Mouse (Mus musculus) kidney, adult 8-10 months (tissue): Measurements from ENCODE around the gene Tnks2.
A peak's percentile ranks its signal among the peaks of the same experiment; 100 is the strongest.

Experiments
- DNase-seq, 2 experiments: peaks; one replicate each; pipeline ENCODE4 v3.0.0; 2022

Tnks2 gene

GRCm38 (mm10) chr19:36897778-36898177, 63.7 kb downstream of the Tnks2 start:
- no peak for DNase-seq

- DNase-seq, result no peak
Measured at GRCm38 (mm10) chr19:36903377-36903776, 69.3 kb downstream of the Tnks2 start.

GRCm38 (mm10) chr19:36904211-36905007, 70.4 kb downstream of the Tnks2 start:
- no peak for DNase-seq

GRCm38 (mm10) chr19:36909150-36909549, 75.1 kb downstream of the Tnks2 start:
- no peak for DNase-seq

GRCm38 (mm10) chr19:36909676-36910292, 75.8 kb downstream of the Tnks2 start:
- peak in 1 of 2 experiments; percentile 64 for DNase-seq

GRCm38 (mm10) chr19:36910424-36911045, 76.5 kb downstream of the Tnks2 start:
- no peak for DNase-seq

GRCm38 (mm10) chr19:36913064-36913463, 79.0 kb downstream of the Tnks2 start:
- no peak for DNase-seq

- no peak for DNase-seq
Measured at GRCm38 (mm10) chr19:36916206-36916605, 82.2 kb downstream of the Tnks2 start.

- no peak for DNase-seq
Measured at GRCm38 (mm10) chr19:36916876-36917389, 82.9 kb downstream of the Tnks2 start.

GRCm38 (mm10) chr19:36918441-36919301, 84.6 kb downstream of the Tnks2 start:
- DNase-seq, result peak; percentile 61 to 74

- no peak for DNase-seq
Measured at GRCm38 (mm10) chr19:36919466-36919865, 85.4 kb downstream of the Tnks2 start, which contains the start of gene Fgfbp3. Fgfbp3 (minus strand) TSS chr19:36919615.

GRCm38 (mm10) chr19:36922015-36922414, 88.0 kb downstream of the Tnks2 start:
- peak in 1 of 2 experiments; percentile 20 for DNase-seq

GRCm38 (mm10) chr19:36922936-36923335, 88.9 kb downstream of the Tnks2 start:
- no peak for DNase-seq

- peak; percentile 69 to 75 for DNase-seq
Measured at GRCm38 (mm10) chr19:36925671-36926552, 91.9 kb downstream of the Tnks2 start, which contains the start of gene Btaf1. Btaf1 (plus strand) TSS chr19:36926079.

- DNase-seq, result no peak
Measured at GRCm38 (mm10) chr19:36926553-36927236, 92.7 kb downstream of the Tnks2 start.

GRCm38 (mm10) chr19:36927800-36928361, 93.8 kb downstream of the Tnks2 start:
- no peak for DNase-seq

- DNase-seq, result no peak
Measured at GRCm38 (mm10) chr19:36929816-36930215, 95.8 kb downstream of the Tnks2 start.

- DNase-seq, result no peak
Measured at GRCm38 (mm10) chr19:36932097-36932496, 98.1 kb downstream of the Tnks2 start.

GRCm38 (mm10) chr19:36932613-36933012, 98.6 kb downstream of the Tnks2 start:
- DNase-seq, result no peak

GRCm38 (mm10) chr19:36936285-36936684, 102.3 kb downstream of the Tnks2 start:
- no peak for DNase-seq
